Mouse (Mus musculus) midbrain, embryonic 10.5 days (tissue): ENCODE measurements at regions not wholly inside any gene's neighbourhood (a gene's known extent, or its start where the extent isn't known, plus 50 kb on each side); places are given as distances from the start of the nearest gene placed in this dataset.

ENCODE experiments used
- DNase-seq: peaks from one replicate; pipeline ENCODE4 v3.0.0-alpha.2; 2017; ENCODE audit warnings: low spot score
- H3K27ac ChIP-seq: fragments of 300-500 bp; sonication (generic); replicated peaks from 2 replicates; pipeline ENCODE4 v1.5.1; 2016; ENCODE audit warnings: mild to moderate bottlenecking
- H3K27me3 ChIP-seq: fragments of 300-500 bp; sonication (generic); 2 replicates; pipeline ENCODE4 v1.6.1; 2016; ENCODE audit warnings: low read depth, mild to moderate bottlenecking; ENCODE audit not compliant: poor library complexity, severe bottlenecking
- H3K36me3 ChIP-seq: fragments of 300-500 bp; sonication (generic); 2 replicates; pipeline ENCODE4 v1.6.1; 2016; ENCODE audit warnings: mild to moderate bottlenecking, moderate library complexity
- H3K4me1 ChIP-seq: fragments of 300-500 bp; sonication (generic); 2 replicates; pipeline ENCODE4 v1.6.1; 2016
- H3K4me3 ChIP-seq: fragments of 300-500 bp; sonication (generic); 2 replicates; pipeline ENCODE4 v1.5.1; 2016; ENCODE audit warnings: mild to moderate bottlenecking, moderate library complexity
- H3K9me3 ChIP-seq: fragments of 300-500 bp; sonication (generic); replicated peaks from 2 replicates; pipeline ENCODE4 v1.6.1; 2016; ENCODE audit warnings: mild to moderate bottlenecking
- WGBS: fragments of 180-500 bp; shearing (Covaris S2); methylation state at CpG from one replicate; pipeline ENCODE4 v1.1.7; 2016; 5-methylcytosine and 5-hydroxymethylcytosine counted together

DNA sequence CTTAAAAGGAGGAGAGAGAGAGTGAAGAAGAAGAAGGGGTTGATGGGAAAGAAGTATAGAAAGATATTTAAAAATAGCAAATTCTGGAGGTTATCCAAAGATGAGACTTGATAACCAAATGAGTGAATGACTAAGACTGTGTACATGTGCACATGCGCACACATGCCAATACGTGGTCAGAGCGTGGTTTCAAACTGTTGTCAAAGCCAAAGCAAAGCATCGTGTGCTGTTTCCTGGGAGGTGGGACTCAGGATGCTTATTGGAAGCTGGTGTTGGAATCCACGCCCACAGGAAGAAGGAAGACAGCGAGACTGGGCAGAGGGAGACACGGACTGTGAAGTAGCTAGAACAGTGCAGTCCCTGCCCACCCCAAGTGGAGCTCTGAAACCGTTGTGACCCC lies 89.8 kb upstream of the Mafb start:
- no peak for DNase-seq

GRCm38 (mm10) chr2:160471561-160471960 lies 104.7 kb upstream of the Mafb start:
- Histone ChIP-seq H3K27ac (peak overlapping the region; percentile 46; the same call in 1 of the 2 replicates), H3K27me3 (no peaks in the 10 kb centered on the region), H3K9me3 (no peaks in the 10 kb centered on the region), H3K36me3 (no peaks in the 10 kb centered on the region), H3K4me3 (no peak overlapping the region), H3K4me1 (peaks cover 11% of the 10 kb centered on the region)
- 51% methylated on average over 4 of the region's 4 CpGs for WGBS
- DNase-seq, result no peak

More for the DNA sequence above, 89.8 kb upstream of the Mafb start:
- peaks cover 11% of the 10 kb centered on the region for H3K4me1 ChIP-seq
- no peak overlapping the region for H3K27ac ChIP-seq
- H3K9me3 ChIP-seq, result no peaks in the 10 kb centered on the region
- H3K27me3 ChIP-seq, result no peaks in the 10 kb centered on the region; the same call in 1 of the 2 replicates
- no peaks in the 10 kb centered on the region for H3K36me3 ChIP-seq
- 86% methylated on average over 8 of the region's 8 CpGs for WGBS
- no peak overlapping the region for H3K4me3 ChIP-seq

DNA sequence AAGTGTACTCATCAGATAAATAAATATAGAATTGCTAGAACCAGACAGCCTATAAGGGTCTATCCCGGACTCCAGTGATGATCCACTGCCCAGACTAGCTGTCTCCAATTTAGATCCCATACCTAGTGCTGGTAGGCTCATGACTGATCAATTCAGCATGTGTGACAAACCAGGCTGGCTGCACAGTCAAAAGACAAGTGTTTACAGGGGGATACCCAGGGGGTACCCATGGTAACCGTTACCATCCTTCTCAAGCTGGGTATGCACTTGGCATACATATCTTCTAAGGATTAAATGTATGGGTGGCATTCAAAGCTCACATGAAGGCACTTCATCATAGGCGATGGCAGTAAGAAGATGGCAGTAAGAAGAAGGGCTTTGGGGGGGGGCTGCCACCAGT lies 109.3 kb upstream of the Mafb start:
- H3K36me3 ChIP-seq, result no peaks in the 10 kb centered on the region
- peaks cover 10% of the 10 kb centered on the region for H3K4me1 ChIP-seq
- whole genome bisulfite sequencing, result 88% methylated on average over 3 of the region's 3 CpGs
- H3K27ac ChIP-seq, result no peak overlapping the region
- no peaks in the 10 kb centered on the region for H3K27me3 ChIP-seq
- no peaks in the 10 kb centered on the region for H3K9me3 ChIP-seq
- H3K4me3 ChIP-seq, result no peak overlapping the region
- no peak for DNase-seq

- 67% methylated on average over 7 of the region's 7 CpGs for WGBS
- H3K4me3 ChIP-seq, result no peak overlapping the region
- H3K4me1 ChIP-seq, result no peaks in the 10 kb centered on the region
- no peak overlapping the region for H3K27ac ChIP-seq
- no peaks in the 10 kb centered on the region for H3K27me3 ChIP-seq
- DNase-seq, result no peak
- H3K9me3 ChIP-seq, result no peaks in the 10 kb centered on the region
- no peaks in the 10 kb centered on the region for H3K36me3 ChIP-seq
These were observed 112.4 kb upstream of the Mafb start for GRCm38 (mm10) chr2:160479240-160479639.

GRCm38 (mm10) chr2:160485097-160485496 lies 118.2 kb upstream of the Mafb start:
- H3K27ac ChIP-seq, result no peak overlapping the region
- no peaks in the 10 kb centered on the region for H3K27me3 ChIP-seq
- H3K36me3 ChIP-seq, result no peaks in the 10 kb centered on the region
- H3K4me3 ChIP-seq, result no peak overlapping the region
- DNase-seq, result no peak
- H3K9me3 ChIP-seq, result no peaks in the 10 kb centered on the region
- H3K4me1 ChIP-seq, result 0 out of 2 replicates have a peak, but pooled peaks cover 4% of the 10 kb centered on the region
- WGBS, result 92% methylated on average over 5 of the region's 5 CpGs

DNA sequence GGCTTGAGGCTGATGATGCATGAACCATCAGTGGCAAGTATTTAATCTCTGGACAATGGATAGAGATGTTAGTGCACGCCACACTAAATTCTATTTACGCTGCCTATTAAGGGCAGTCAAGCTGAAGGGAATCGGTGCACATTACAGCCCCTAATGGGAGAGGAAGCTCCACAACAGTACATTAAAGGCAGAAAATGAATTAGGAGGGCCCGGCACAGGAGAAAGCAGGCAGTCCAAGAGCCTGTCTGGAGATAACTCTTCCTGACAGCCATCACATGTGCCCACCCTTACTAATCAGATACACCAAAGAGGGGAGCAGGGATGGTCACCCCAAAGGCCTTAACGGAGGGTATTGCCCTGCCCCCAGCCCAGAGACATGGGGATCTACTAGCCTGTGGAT lies 118.7 kb upstream of the Mafb start:
- H3K27ac ChIP-seq, result no peak overlapping the region
- H3K4me1 ChIP-seq, result 0 out of 2 replicates have a peak, but pooled peaks cover 4% of the 10 kb centered on the region
- no peak for DNase-seq
- H3K4me3 ChIP-seq, result no peak overlapping the region
- no peaks in the 10 kb centered on the region for H3K9me3 ChIP-seq
- 72% methylated on average over 5 of the region's 5 CpGs for WGBS
- no peaks in the 10 kb centered on the region for H3K27me3 ChIP-seq
- H3K36me3 ChIP-seq, result no peaks in the 10 kb centered on the region

DNA sequence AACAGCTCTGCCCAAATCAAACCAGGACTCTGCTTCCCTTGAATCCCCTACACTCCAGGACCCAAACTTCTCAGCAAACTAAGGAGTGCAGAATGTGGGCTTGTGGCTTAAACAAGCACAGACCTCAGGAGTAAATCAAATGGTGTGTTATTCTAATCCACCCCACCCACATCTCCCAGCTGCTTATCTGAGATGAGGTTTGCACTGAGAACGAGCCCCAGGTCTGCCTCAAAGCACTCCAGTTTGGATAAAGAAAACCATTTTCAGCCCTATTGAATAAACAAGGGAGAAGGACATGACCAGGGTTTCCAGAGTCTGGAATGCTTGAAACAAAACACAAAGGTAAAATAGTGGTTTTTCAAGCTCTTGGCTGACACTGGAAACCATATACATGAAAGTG lies 132.9 kb upstream of the Mafb start:
- DNase-seq, result no peak
- H3K4me3 ChIP-seq, result no peak overlapping the region
- H3K4me1 ChIP-seq, result peaks cover 29% of the 10 kb centered on the region
- H3K27ac ChIP-seq, result no peak overlapping the region
- H3K9me3 ChIP-seq, result no peaks in the 10 kb centered on the region
- no peaks in the 10 kb centered on the region for H3K36me3 ChIP-seq
- WGBS, result 45% methylated on average over 1 of the region's 1 CpGs
- H3K27me3 ChIP-seq, result no peaks in the 10 kb centered on the region; the same call in 1 of the 2 replicates

DNA sequence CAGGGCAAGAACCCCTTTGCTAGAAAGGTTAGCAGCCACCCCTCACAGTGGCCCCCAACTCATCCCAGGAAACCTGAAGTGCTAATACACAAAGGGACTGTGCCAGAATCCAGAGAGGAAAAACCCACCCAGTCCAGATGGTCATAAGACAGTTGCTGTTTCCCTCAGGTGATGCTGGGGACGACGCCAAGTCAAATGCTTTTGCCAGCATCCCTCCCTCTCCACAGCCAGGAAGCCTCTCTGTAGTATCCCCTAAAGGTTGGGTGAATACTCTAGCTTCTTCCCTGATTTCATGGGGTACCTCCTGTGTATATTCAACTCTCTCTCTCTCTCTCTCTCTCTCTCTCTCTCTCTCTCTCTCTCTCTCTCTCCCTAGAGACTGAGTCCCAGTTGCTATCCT lies 136.0 kb upstream of the Mafb start:
- no peak for DNase-seq
- no peak overlapping the region for H3K4me3 ChIP-seq
- no peak overlapping the region; the same call in 1 of the 2 replicates for H3K27ac ChIP-seq
- peaks cover 38% of the 10 kb centered on the region for H3K4me1 ChIP-seq
- no peaks in the 10 kb centered on the region for H3K9me3 ChIP-seq
- whole genome bisulfite sequencing, result 77% methylated on average over 2 of the region's 2 CpGs
- H3K36me3 ChIP-seq, result no peaks in the 10 kb centered on the region
- no peaks in the 10 kb centered on the region; the same call in 1 of the 2 replicates for H3K27me3 ChIP-seq

GRCm38 (mm10) chr2:160503597-160504393 lies 136.9 kb upstream of the Mafb start:
- no peaks in the 10 kb centered on the region for H3K9me3 ChIP-seq
- H3K4me1 ChIP-seq, result peaks cover 42% of the 10 kb centered on the region
- WGBS, result 79% methylated on average over 16 of the region's 16 CpGs
- H3K27ac ChIP-seq, result no peak overlapping the region; the same call in 1 of the 2 replicates
- H3K36me3 ChIP-seq, result no peaks in the 10 kb centered on the region
- no peak overlapping the region for H3K4me3 ChIP-seq
- no peaks in the 10 kb centered on the region for H3K27me3 ChIP-seq
- DNase-seq, result no peak

DNA sequence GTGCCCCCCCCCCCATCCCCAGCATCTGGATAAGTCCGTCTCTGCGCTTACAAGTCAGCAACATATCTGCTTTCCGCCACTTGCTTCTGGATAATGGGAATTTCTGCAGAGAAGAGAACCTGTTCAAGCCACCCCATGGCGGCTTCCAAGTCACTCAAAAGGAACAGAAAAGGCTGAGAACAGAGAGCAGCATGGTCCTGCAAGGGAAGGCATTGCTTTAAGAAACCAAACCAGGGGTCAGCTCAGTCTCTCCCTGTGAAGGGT lies 137.5 kb upstream of the Mafb start:
- H3K27ac ChIP-seq, result no peak overlapping the region; the same call in 1 of the 2 replicates
- peaks cover 40% of the 10 kb centered on the region for H3K4me1 ChIP-seq
- no peaks in the 10 kb centered on the region for H3K9me3 ChIP-seq
- H3K4me3 ChIP-seq, result no peak overlapping the region
- DNase-seq, result no peak
- 88% methylated on average over 4 of the region's 4 CpGs for whole genome bisulfite sequencing
- no peaks in the 10 kb centered on the region for H3K27me3 ChIP-seq
- H3K36me3 ChIP-seq, result no peaks in the 10 kb centered on the region

GRCm38 (mm10) chr2:160507371-160507770 lies 138.3 kb upstream of the Top1 start:
- 0 out of 2 replicates have a peak overlapping the region, but pooled peaks have one; percentile 13 for H3K27ac ChIP-seq

GRCm38 (mm10) chr2:160507816-160508564 lies 137.7 kb upstream of the Top1 start:
- no peak for DNase-seq

More at GRCm38 (mm10) chr2:160507371-160507770, 138.3 kb upstream of the Top1 start:
- no peak for DNase-seq
- Histone ChIP-seq H3K4me1 (peaks cover 43% of the 10 kb centered on the region), H3K27me3 (no peaks in the 10 kb centered on the region), H3K4me3 (no peak overlapping the region), H3K36me3 (no peaks in the 10 kb centered on the region), H3K9me3 (no peaks in the 10 kb centered on the region)
- WGBS, result 71% methylated on average over 9 of the region's 9 CpGs

DNA sequence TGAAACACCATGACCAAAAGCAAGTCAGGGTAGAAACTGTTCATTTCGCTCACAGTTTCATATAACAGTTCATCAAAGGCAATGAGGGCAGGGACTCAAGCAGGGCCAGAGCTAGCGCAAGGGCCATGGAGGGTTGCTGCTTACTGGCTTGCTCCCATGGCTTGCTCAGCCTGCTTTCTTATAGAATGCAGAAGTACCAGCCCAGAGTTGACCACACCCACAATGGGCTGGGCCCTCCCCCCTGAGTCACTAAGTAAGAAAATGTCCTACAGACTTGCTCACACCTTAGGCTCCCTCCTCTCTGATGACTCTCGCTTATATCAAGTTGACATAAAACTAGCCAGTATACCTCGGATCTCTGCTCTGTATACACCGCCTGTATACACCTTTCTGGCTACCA lies 135.5 kb upstream of the Top1 start:
- WGBS, result 89% methylated on average over 5 of the region's 5 CpGs
- no peaks in the 10 kb centered on the region for H3K9me3 ChIP-seq
- H3K36me3 ChIP-seq, result no peaks in the 10 kb centered on the region
- no peaks in the 10 kb centered on the region for H3K27me3 ChIP-seq
- peaks cover 27% of the 10 kb centered on the region for H3K4me1 ChIP-seq
- no peak for DNase-seq
- no peak overlapping the region for H3K4me3 ChIP-seq
- 0 out of 2 replicates have a peak overlapping the region, but pooled peaks have one; percentile 9 for H3K27ac ChIP-seq

More at GRCm38 (mm10) chr2:160507816-160508564, 137.7 kb upstream of the Top1 start:
- Histone ChIP-seq H3K4me1 (peaks cover 40% of the 10 kb centered on the region), H3K27ac (peak overlapping the region; percentile 13; the same call in 1 of the 2 replicates), H3K4me3 (no peak overlapping the region), H3K36me3 (no peaks in the 10 kb centered on the region), H3K9me3 (no peaks in the 10 kb centered on the region), H3K27me3 (no peaks in the 10 kb centered on the region)
- 72% methylated on average over 22 of the region's 22 CpGs for WGBS
